Mouse (Mus musculus): ENCODE data around the gene Qtrt1.

GRCm38 (mm10) chr9:21425556-21425945 is 13.9 kb downstream of the Qtrt1 start:
- no peak for TF ChIP-seq CTCF (IDR thresholded peaks at IDR 0.05)
- TF ChIP-seq EP300 (IDR thresholded peaks at IDR 0.05): no peak
